Mouse (Mus musculus) spleen, adult 12 weeks (tissue): ENCODE data around the gene Macrod1.

Source experiments
- DNase-seq: peaks from one replicate; pipeline ENCODE4 v3.0.0; 2022; ENCODE audit warnings: low spot score

Macrod1 gene

GRCm38 (mm10) chr19:7200427-7200826 lies 143.8 kb downstream of the Macrod1 start:
- DNase-seq = no peak

- DNase-seq = no peak
Observed at GRCm38 (mm10) chr19:7204898-7205297, 148.3 kb downstream of the Macrod1 start.

- no peak for DNase-seq
Observed at GRCm38 (mm10) chr19:7205326-7205725, 148.7 kb downstream of the Macrod1 start.

- peak; percentile 91 for DNase-seq
Observed at GRCm38 (mm10) chr19:7205753-7206736, 149.4 kb downstream of the Macrod1 start, which contains the start of gene Otub1. TSS of gene Otub1 (minus strand) at chr19:7206316.

GRCm38 (mm10) chr19:7209907-7210646 lies 153.5 kb downstream of the Macrod1 start:
- no peak for DNase-seq

- no peak for DNase-seq
Observed at GRCm38 (mm10) chr19:7212216-7212615, 155.6 kb downstream of the Macrod1 start.

- DNase-seq = no peak
Observed at GRCm38 (mm10) chr19:7213010-7213409, 156.4 kb downstream of the Macrod1 start.

- DNase-seq = no peak
Observed at GRCm38 (mm10) chr19:7214484-7214883, 157.9 kb downstream of the Macrod1 start.

GRCm38 (mm10) chr19:7217162-7217925 lies 160.7 kb downstream of the Macrod1 start, which contains the start of gene Cox8a:
TSS of gene Cox8a (minus strand) at chr19:7217616.
- peak; percentile 91 for DNase-seq

- DNase-seq = no peak
Observed at GRCm38 (mm10) chr19:7217926-7218267, 161.3 kb downstream of the Macrod1 start.

GRCm38 (mm10) chr19:7218753-7219152 lies 162.1 kb downstream of the Macrod1 start:
- no peak for DNase-seq

GRCm38 (mm10) chr19:7222196-7222595 lies 165.6 kb downstream of the Macrod1 start:
- no peak for DNase-seq

- DNase-seq = no peak
Observed at GRCm38 (mm10) chr19:7223488-7223887, 166.9 kb downstream of the Macrod1 start.

GRCm38 (mm10) chr19:7224253-7224652 lies 167.6 kb downstream of the Macrod1 start:
- DNase-seq = no peak

GRCm38 (mm10) chr19:7225096-7225690 lies 168.6 kb downstream of the Macrod1 start:
- no peak for DNase-seq

- DNase-seq = no peak
Observed at GRCm38 (mm10) chr19:7226511-7226914, 169.9 kb downstream of the Macrod1 start.

GRCm38 (mm10) chr19:7234537-7235221 lies 178.1 kb downstream of the Macrod1 start:
- DNase-seq = peak; percentile 57

- DNase-seq = no peak
Observed at GRCm38 (mm10) chr19:7235461-7235860, 178.9 kb downstream of the Macrod1 start.

- DNase-seq = no peak
Observed at GRCm38 (mm10) chr19:7236011-7236410, 179.4 kb downstream of the Macrod1 start.

- DNase-seq = no peak
Observed at GRCm38 (mm10) chr19:7236742-7237141, 180.1 kb downstream of the Macrod1 start.

GRCm38 (mm10) chr19:7239574-7239973 lies 183.0 kb downstream of the Macrod1 start:
- DNase-seq = no peak
